Mouse (Mus musculus) heart, embryonic 16.5 days (tissue): Measurements from ENCODE around the gene Zmpste24. TPM values are rescaled to one million over a fixed set of nuclear protein-coding genes. Genes with fewer than 3 reads are reported as not detected.
A peak's percentile ranks its signal among the peaks of the same experiment; 100 is the strongest.

Source experiments
- ATAC-seq: fragments of 200-750 bp; cut with Nextera tagmentation; replicated peaks from 2 replicates; pipeline ENCODE4 v1.8.0; 2017; ENCODE audit warnings: moderate number of reproducible peaks; ENCODE audit not compliant: insufficient read depth, low FRiP score; ENCODE audit errors: extremely low read depth
- H3K27ac ChIP-seq: fragments of 300-500 bp; sonication (generic); 2 replicates; pipeline ENCODE4 v1.5.1; 2014; ENCODE audit warnings: mild to moderate bottlenecking, low read length, control low read depth, moderate library complexity
- H3K27me3 ChIP-seq: fragments of 300-500 bp; sonication (generic); 2 replicates; pipeline ENCODE4 v1.6.1; 2014; ENCODE audit warnings: low read length, mixed read lengths; ENCODE audit not compliant: control insufficient read depth, insufficient read depth
- H3K36me3 ChIP-seq: fragments of 300-500 bp; sonication (generic); 2 replicates; pipeline ENCODE4 v1.6.1; 2014; ENCODE audit not compliant: control insufficient read depth, insufficient read depth
- H3K4me1 ChIP-seq: fragments of 300-500 bp; sonication (generic); 2 replicates; pipeline ENCODE4 v1.6.1; 2014; ENCODE audit warnings: low read length, mixed read lengths; ENCODE audit not compliant: control insufficient read depth, insufficient read depth
- H3K4me2 ChIP-seq: fragments of 300-500 bp; sonication (generic); 2 replicates; pipeline ENCODE4 v1.6.1; 2014; ENCODE audit warnings: low read depth, mild to moderate bottlenecking, control low read depth, low read length
- H3K4me3 ChIP-seq: fragments of 300-500 bp; sonication (generic); 2 replicates; pipeline ENCODE4 v1.5.1; 2014; ENCODE audit warnings: mild to moderate bottlenecking, control low read depth, low read length
- H3K9ac ChIP-seq: fragments of 300-500 bp; sonication (generic); 2 replicates; pipeline ENCODE4 v1.6.1; 2014; ENCODE audit warnings: low read length, control low read depth
- H3K9me3 ChIP-seq: fragments of 300-500 bp; sonication (generic); replicated peaks from 2 replicates; pipeline ENCODE4 v1.6.1; 2016; ENCODE audit warnings: low read length; ENCODE audit not compliant: control insufficient read depth
- WGBS: fragments of 180-500 bp; shearing (Covaris S2); extraction: QIAGEN DNeasy Blood & Tissue Kit; methylation state at CpG from one replicate; pipeline ENCODE4 v1.1.7; 2014; 5-methylcytosine and 5-hydroxymethylcytosine counted together
- polyA plus RNA-seq: library from polyadenylated mRNA; unstranded; fragments of >200 nt; fragmentation: Nextera tagmentation; extraction: Ambion mirVana; gene quantifications from 2 replicates; pipeline ENCODE4 v1.2.1, GENCODE M21; 2015

Gene Zmpste24
- polyA plus RNA-seq, 1 experiment from 2014 or later = 29.1 TPM

DNA sequence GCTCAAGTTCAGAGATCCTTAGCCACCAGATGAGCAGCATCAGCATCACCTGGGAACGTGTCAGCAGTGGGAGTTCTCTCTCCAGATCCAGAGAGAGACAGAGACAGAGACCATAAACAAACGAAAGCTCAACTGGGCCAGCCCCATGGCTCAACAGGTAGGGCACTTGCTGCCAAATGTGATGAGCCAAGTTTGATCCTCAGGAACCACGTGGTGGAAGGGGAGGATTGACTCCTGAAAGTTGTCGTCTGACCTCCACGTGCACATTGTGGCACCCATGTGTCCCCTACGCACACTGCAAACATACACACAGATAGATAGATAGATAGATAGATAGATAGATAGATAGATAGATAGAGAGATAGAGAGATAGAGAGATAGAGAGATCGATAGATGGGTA, 74.6 kb downstream of the Zmpste24 start:
- Histone ChIP-seq H3K4me1 (peaks cover 16% of the 10 kb centered on the region), H3K9me3 (no peaks in the 10 kb centered on the region), H3K9ac (no peak overlapping the region), H3K36me3 (no peaks in the 10 kb centered on the region), H3K4me2 (no peak overlapping the region), H3K4me3 (no peak overlapping the region), H3K27me3 (no peaks in the 10 kb centered on the region), H3K27ac (no peak overlapping the region)
- no peak for ATAC-seq
- WGBS = 75% methylated on average over 7 of the region's 7 CpGs

GRCm38 (mm10) chr4:121021911-121022310, 76.1 kb downstream of the Zmpste24 start:
- no peak overlapping the region for H3K4me2 ChIP-seq
- no peak overlapping the region for H3K4me3 ChIP-seq
- peaks cover 19% of the 10 kb centered on the region for H3K4me1 ChIP-seq
- no peak for ATAC-seq
- H3K27me3 ChIP-seq = no peaks in the 10 kb centered on the region
- H3K36me3 ChIP-seq = no peaks in the 10 kb centered on the region
- no peak overlapping the region for H3K9ac ChIP-seq
- H3K9me3 ChIP-seq = no peaks in the 10 kb centered on the region
- H3K27ac ChIP-seq = no peak overlapping the region

GRCm38 (mm10) chr4:121020040-121020790, 77.8 kb downstream of the Zmpste24 start:
- no peak overlapping the region for H3K27ac ChIP-seq
- H3K36me3 ChIP-seq = no peaks in the 10 kb centered on the region
- H3K4me1 ChIP-seq = peaks cover 24% of the 10 kb centered on the region
- H3K4me2 ChIP-seq = no peak overlapping the region
- H3K4me3 ChIP-seq = no peak overlapping the region
- WGBS = 61% methylated on average over 10 of the region's 10 CpGs
- no peaks in the 10 kb centered on the region for H3K27me3 ChIP-seq
- no peak for ATAC-seq
- no peaks in the 10 kb centered on the region for H3K9me3 ChIP-seq
- no peak overlapping the region for H3K9ac ChIP-seq

- H3K36me3 ChIP-seq = no peaks in the 10 kb centered on the region
- H3K9me3 ChIP-seq = no peaks in the 10 kb centered on the region
- no peak overlapping the region for H3K27ac ChIP-seq
- H3K4me1 ChIP-seq = peaks cover 28% of the 10 kb centered on the region
- ATAC-seq = no peak
- WGBS = 78% methylated on average over 3 of the region's 3 CpGs
- no peak overlapping the region for H3K9ac ChIP-seq
- H3K4me3 ChIP-seq = no peak overlapping the region
- H3K4me2 ChIP-seq = no peak overlapping the region
- H3K27me3 ChIP-seq = no peaks in the 10 kb centered on the region
These were observed 79.8 kb downstream of the Zmpste24 start for GRCm38 (mm10) chr4:121018250-121018649.

- Histone ChIP-seq H3K4me2 (peak within 1 kb of the TSS; percentile 94), H3K27me3 (no peaks in the 10 kb centered on the region), H3K9me3 (no peaks in the 10 kb centered on the region), H3K36me3 (no peaks in the 10 kb centered on the region), H3K4me3 (peak within 1 kb of the TSS; percentile 99), H3K9ac (peak within 1 kb of the TSS; percentile 98), H3K4me1 (peaks cover 28% of the 10 kb centered on the region), H3K27ac (peak within 1 kb of the TSS; percentile 79)
- peak; percentile 97 for ATAC-seq
- under 1% methylated on average over 48 of the region's 48 CpGs for WGBS
These were observed 80.9 kb downstream of the Zmpste24 start, which contains the start of gene Smap2 for GRCm38 (mm10) chr4:121016928-121017657. TSS of gene Smap2 (minus strand) at chr4:121017247.

DNA sequence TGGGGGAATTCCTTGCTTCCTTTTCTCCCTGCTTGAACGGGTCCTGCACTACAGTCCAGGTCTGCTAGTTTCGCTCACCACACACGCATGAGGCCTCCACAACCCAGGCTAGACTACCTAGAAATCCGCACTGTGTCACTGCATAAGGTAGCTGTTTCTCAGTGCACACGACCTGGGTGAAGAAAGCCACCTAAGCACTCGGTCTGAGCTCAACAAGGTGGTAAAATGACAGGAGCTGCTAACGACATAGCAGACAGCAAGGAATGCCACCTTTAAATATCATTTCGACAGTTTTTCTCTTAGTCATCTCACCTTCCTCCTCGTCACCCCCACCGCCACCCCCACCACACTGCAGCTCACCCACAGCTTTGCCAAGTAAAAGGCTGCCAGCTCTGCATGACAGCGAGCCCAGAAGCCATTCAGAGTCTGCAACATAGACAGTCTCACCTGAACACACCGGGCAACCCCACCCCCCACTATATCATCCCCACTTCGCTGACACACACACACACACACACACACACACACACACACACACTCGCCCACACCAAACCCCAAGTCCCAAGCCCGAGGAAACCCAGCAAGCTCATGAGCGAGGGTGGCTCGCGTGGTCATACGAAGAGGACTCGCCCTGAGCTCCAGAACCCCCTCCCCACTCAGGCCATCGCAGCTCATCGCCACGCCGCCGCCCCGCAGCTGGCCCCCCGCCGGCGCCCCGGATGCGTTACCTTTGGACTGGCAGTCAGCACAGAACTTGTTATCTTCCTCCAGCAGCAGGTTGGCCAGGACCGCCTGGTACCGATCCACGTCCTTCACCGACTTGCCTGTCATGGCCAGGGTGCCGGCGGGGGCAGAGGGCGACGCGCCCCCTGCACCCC, 81.8 kb downstream of the Zmpste24 start:
- Histone ChIP-seq H3K4me2 (peak overlapping the region; percentile 94), H3K27me3 (no peaks in the 10 kb centered on the region), H3K9ac (peak overlapping the region; percentile 98), H3K36me3 (no peaks in the 10 kb centered on the region), H3K4me1 (peaks cover 24% of the 10 kb centered on the region), H3K27ac (peak overlapping the region; percentile 79), H3K9me3 (no peaks in the 10 kb centered on the region), H3K4me3 (peak overlapping the region; percentile 99)
- WGBS = 6% methylated on average over 40 of the region's 40 CpGs
- peak; percentile 0; the same call in 1 of the 2 replicates for ATAC-seq

DNA sequence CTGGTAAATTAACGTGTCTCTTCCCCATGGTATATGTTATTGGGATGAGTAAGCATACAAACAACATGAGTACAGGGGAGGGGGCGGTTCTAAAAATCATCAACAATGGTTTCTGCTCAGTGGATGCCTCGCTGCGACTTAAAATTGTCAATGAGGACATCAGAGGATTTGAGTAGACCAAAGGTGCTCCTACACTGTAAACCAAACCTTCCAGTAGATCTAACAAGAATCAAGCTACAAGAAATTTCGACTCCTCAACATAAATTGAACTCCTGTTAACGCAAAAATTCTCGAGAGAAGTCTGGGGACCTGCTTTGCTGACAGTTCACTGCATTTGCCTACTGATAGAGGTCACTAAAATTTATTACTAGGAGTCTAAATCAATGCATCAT, 82.8 kb downstream of the Zmpste24 start:
- WGBS = 77% methylated on average over 7 of the region's 7 CpGs
- peak overlapping the region; percentile 32; the same call in 1 of the 2 replicates for H3K4me2 ChIP-seq
- no peak for ATAC-seq

GRCm38 (mm10) chr4:121014594-121015267, 83.3 kb downstream of the Zmpste24 start:
- H3K9ac ChIP-seq = no peak overlapping the region
- H3K36me3 ChIP-seq = no peaks in the 10 kb centered on the region
- no peak for ATAC-seq
- H3K27me3 ChIP-seq = no peaks in the 10 kb centered on the region
- H3K4me2 ChIP-seq = peak overlapping the region; percentile 32; the same call in 1 of the 2 replicates
- H3K9me3 ChIP-seq = no peaks in the 10 kb centered on the region
- no peak overlapping the region for H3K27ac ChIP-seq
- WGBS = 49% methylated on average over 10 of the region's 10 CpGs
- H3K4me3 ChIP-seq = no peak overlapping the region
- H3K4me1 ChIP-seq = peaks cover 19% of the 10 kb centered on the region

More for the DNA sequence above, 82.8 kb downstream of the Zmpste24 start:
- peaks cover 24% of the 10 kb centered on the region for H3K4me1 ChIP-seq
- no peak overlapping the region for H3K27ac ChIP-seq
- H3K36me3 ChIP-seq = no peaks in the 10 kb centered on the region
- no peaks in the 10 kb centered on the region for H3K9me3 ChIP-seq
- H3K9ac ChIP-seq = no peak overlapping the region; the same call in 1 of the 2 replicates
- H3K27me3 ChIP-seq = no peaks in the 10 kb centered on the region
- H3K4me3 ChIP-seq = no peak overlapping the region
